Mouse (Mus musculus) ES-Bruce4 (cell line): ENCODE results near the gene Ubash3a.

Experiments used
- CTCF ChIP-seq: IDR thresholded peaks from one replicate; pipeline ENCODE4 v1.8.1; 2011; ENCODE audit warnings: low read depth, low read length
- EP300 ChIP-seq: IDR thresholded peaks from 2 replicates; pipeline ENCODE4 v1.6.1; 2011; ENCODE audit warnings: low read depth, low read length; ENCODE audit not compliant: insufficient read depth
- POLR2A ChIP-seq: IDR thresholded peaks from one replicate; pipeline ENCODE4 v1.8.1; 2011; ENCODE audit warnings: low read length; ENCODE audit not compliant: insufficient read depth

- TF ChIP-seq CTCF (no peak), POLR2A (no peak), EP300 (no peak)
These were observed 60.3 kb downstream of the Ubash3a start for GRCm38 (mm10) chr17:31268016-31268415.
